Mouse (Mus musculus): ENCODE measurements around the gene Msmo1. TPM values are rescaled to one million over a fixed set of nuclear protein-coding genes. Genes with fewer than 3 reads are reported as not detected.

The Msmo1 gene
- polyA plus RNA-seq (2012; rRNA removed; ENCODE audit: low replicate concordance) = 8.7 and 22.8 TPM in 2 replicates

DNA sequence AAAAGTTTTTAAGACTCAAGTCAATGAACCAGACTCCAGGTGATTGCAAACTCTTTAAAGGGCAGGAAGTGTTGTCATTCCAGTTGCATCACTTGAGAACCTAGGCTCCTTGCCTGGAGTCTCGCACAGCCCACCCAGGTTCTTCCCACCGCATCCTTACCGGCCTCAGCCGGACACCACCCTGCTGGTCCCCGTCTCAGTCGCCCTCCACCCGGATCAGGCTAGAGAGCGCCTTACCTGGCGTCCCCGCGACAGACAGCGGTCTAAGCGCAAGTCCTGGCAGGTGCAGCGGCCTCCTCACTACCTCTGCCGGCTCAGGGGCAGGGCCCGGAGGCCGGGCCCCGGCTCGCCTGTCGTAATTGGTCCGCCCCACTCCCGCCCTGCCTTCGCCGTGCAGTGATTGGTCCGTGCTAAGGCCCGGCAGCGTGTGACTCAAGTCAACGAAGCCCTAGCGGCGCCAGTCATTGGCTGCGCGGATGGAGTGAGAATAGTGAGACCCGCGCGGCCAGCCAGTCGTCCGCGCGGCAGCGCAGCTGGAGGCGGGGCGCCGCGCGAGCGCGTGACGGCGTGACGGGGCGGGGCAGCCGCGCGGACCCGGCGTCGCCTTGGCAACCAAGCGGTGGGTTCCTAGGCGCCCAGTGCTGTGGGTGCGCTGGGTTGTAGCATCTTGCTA, at the start of gene Msmo1:
Gene Msmo1, minus strand, starts transcription at position 522 of the 673 bp plus-strand sequence.

DNA sequence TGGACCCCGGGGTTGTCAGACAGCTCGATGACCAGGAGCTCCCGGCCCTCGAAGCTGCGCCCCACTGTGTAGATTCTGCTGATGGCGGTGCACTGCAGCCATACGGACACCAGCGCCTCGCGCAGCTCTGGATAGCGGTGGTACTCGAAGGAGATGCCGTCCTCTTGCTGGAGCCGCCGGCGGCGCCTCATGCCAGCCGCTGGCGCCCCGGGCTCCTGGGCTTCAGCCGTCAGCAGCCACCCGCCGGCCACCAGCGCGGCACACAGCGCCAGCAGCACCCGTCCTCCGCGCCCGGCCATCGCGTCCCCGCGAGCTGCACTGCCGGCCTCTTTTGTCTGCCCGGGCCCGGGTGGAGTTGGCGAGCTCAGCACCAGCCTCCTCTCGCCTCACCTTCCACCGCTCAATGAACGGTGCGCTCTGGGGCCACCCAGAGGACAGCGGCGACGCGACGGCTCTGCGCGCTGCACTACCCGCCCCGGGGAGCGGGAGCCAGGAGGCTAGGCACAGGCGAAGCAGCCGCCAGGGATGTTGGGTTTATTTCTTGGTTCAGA, 40.9 kb downstream of the Msmo1 start, which contains the start of gene Cpe:
Gene Cpe, minus strand, starts transcription at position 404 of the 551 bp plus-strand sequence.

Other genes starting within 250 kb of the Msmo1 start
- 22.8 and 28.3 TPM in 2 replicates for gene Cpe, start 40.7 kb downstream of the Msmo1 start, polyA plus RNA-seq (2012; rRNA removed; ENCODE audit: low replicate concordance)
- gene Klhl2, start 116.2 kb upstream of the Msmo1 start, polyA plus RNA-seq (2012; rRNA removed; ENCODE audit: low replicate concordance) = 15.0 and 20.5 TPM in 2 replicates
- 81.5 and 103 TPM in 2 replicates for gene Tmem192, start 213.4 kb upstream of the Msmo1 start, polyA plus RNA-seq (2012; rRNA removed; ENCODE audit: low replicate concordance)

Measured in mammary gland, adult 2 months (tissue).